Mouse (Mus musculus): ENCODE data around the gene Fam155a.
"Not testable (repeated sequence)": the region's sequence is repeated elsewhere in the genome, so short reads cannot be mapped to it uniquely, and the experiment has no call there.

The Fam155a gene

DNA sequence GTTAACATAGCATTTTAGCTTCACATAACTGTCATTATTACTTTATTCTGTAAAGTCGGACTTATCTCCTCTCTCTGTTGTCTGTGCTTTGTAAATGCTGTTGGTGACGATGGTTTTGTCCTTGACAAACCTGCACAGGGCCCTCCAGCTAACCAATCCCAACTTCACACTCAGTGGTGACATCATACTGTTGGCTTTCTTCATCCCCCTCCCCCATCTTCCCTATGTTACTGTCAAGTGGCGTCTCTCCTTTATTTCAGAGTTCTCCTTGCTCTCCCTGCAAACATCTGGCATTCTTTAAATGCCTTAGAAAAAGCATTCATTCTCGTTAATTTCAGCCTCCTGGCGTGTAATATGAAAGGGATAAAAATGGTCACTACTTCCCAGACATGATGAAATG, 78.6 kb downstream of the Fam155a start:
- no peak for DNase-seq (ENCODE audit: extremely low read depth, insufficient read length, low spot score)

DNA sequence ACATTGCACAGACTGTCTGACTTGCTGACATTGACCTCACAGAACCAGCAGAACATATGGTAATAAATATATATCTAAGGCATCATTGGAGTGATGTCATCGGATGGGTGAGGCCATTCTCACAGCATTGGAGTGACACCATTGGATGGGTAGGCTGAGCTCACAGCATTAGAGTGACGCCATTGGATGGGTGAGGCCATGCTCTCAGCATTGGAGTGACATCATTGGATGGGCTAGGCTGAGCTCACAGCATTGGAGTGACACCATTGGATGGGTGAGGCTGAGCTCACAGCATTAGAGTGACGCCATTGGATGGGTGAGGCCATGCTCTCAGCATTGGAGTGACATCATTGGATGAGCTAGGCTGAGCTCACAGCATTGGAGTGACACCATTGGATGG, 110.9 kb downstream of the Fam155a start:
- not testable (repeated sequence) for DNase-seq (ENCODE audit: extremely low read depth, insufficient read length, low spot score)

- DNase-seq (ENCODE audit: extremely low read depth, insufficient read length, low spot score), result no peak
Measured at GRCm38 (mm10) chr8:9656901-9657300, 114.1 kb downstream of the Fam155a start.

- DNase-seq (ENCODE audit: extremely low read depth, insufficient read length, low spot score), result no peak
Measured at GRCm38 (mm10) chr8:9654826-9655225, 116.1 kb downstream of the Fam155a start.

- no peak for DNase-seq (ENCODE audit: extremely low read depth, insufficient read length, low spot score)
Measured at GRCm38 (mm10) chr8:9653643-9654042, 117.3 kb downstream of the Fam155a start.

- no peak for DNase-seq (ENCODE audit: extremely low read depth, insufficient read length, low spot score)
Measured at GRCm38 (mm10) chr8:9638162-9638561, 132.8 kb downstream of the Fam155a start.

GRCm38 (mm10) chr8:9635240-9635639, 135.7 kb downstream of the Fam155a start:
- DNase-seq (ENCODE audit: extremely low read depth, insufficient read length, low spot score), result no peak

DNA sequence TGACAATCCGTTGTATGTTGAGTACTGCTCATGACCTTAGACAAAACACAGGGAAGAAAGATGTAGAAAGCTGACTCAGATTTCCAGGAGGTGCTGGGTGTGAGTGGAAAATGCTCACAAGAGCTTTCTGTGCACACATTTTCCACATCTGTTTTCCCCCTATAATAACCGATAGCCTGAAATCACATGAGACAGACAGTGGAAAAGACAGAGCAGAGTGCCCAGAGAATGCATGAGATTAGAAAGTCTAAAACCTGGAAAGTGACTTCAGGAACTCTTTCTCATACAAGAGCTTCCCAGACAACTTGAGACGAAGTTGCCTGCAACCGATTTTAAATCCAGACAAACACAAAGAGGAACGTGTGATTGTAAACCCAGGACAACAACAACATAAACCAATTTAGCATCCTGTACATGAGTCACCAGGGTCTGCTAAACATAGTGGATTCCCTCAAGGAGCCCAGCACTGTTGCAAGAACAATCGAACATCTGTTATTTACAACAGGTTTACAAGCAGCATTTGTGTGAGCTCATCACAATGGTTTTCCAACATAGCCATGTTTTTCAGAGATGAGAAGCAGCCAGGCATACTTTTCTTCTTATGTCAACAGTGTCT, 163.8 kb downstream of the Fam155a start:
- no peak for DNase-seq (ENCODE audit: extremely low read depth, insufficient read length, low spot score)

- DNase-seq (ENCODE audit: extremely low read depth, insufficient read length, low spot score), result no peak
Measured at GRCm38 (mm10) chr8:9596003-9596402, 175.0 kb downstream of the Fam155a start.

- DNase-seq (ENCODE audit: extremely low read depth, insufficient read length, low spot score), result no peak
Measured at GRCm38 (mm10) chr8:9581836-9582235, 189.1 kb downstream of the Fam155a start.

DNA sequence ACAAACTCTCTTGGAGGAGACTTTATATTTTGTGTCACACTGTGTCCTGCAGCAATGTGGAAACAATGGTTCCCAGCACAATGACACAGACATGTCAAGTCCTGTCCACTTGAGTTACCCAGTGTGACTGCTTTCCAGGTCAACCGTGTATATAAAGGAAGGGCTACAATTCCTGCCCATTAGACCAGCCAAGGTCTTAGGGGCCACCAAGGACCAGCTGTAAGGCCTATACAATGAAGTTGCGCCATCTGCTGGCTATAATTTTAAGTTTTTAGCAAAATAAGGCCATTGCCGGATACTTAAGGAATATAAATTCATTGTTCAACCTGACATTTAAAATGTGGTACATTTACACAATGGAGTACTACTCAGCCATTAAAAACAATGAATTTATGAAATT, 190.8 kb downstream of the Fam155a start:
- DNase-seq (ENCODE audit: extremely low read depth, insufficient read length, low spot score), result no peak

DNA sequence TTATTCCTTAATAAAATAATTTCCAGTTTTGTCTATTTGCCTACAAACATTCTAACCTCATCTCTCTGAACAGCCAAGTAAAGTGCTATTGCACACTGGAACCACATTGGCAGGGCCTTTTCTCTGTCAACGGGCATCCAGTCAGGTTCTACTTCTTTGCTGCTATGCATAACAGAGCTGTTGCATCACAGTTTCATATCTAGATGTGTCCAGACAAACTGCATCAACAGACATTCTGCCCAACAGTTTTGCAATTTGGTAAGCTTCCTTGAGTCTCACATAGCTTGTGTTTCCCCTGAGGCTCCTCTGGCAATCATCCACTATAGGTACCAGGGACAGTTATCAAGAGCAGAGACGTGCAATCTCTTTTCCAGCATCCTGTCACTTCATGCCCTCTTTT, 199.0 kb downstream of the Fam155a start:
- no peak for DNase-seq (ENCODE audit: extremely low read depth, insufficient read length, low spot score)

DNA sequence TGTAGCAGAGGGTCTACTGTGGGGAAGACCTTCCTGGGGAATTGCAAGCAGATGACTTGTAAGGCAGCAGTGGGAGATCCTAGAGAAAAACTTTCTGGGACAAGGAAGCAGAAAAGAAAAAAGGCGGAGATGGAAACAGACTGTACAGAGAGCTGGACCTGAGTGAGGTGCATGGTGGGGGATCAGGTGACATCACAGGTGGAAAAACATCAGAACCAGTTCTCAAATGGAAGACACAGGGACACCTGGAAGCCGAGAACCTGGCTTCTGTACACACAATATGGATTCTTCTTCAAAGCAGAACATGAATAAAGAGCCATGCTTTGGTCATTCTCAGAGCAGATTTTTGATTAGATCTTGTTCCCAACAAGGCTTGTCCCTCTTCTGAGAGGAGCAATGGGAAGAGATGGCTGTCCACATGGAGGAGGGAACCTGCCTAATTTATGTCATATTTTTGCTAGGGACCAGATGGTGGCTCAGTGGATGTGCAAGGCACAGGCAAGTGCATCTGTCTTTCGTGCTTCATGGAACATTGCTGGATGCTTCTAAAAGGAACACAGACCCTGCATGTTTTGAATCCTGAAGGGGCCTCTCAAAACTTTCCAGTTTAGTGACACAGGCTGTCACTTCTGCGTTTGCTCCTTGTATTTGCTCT, 201.3 kb downstream of the Fam155a start:
- no peak for DNase-seq (ENCODE audit: extremely low read depth, insufficient read length, low spot score)

GRCm38 (mm10) chr8:9549199-9549598, 221.8 kb downstream of the Fam155a start:
- DNase-seq (ENCODE audit: extremely low read depth, insufficient read length, low spot score), result no peak

DNA sequence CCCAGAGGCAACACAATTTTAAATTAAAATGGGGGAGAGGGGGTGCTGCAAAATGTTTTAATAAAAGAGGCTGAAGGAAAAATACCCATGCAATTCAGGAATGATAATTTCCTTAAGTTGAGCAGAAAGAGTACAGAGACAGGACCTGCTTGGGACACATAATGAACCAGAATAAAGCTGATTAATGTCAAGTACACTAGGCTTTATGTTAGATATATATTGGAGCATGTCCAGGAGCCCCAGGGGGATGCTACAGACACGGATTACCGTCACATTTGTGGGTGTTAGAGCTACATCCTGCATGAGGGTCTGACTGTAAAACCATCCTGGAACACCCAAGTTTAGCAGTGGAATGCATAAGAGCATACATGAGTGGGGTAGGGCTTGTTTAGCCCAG, 223.4 kb downstream of the Fam155a start:
- no peak for DNase-seq (ENCODE audit: extremely low read depth, insufficient read length, low spot score)

- no peak for DNase-seq (ENCODE audit: extremely low read depth, insufficient read length, low spot score)
Measured at GRCm38 (mm10) chr8:9546919-9547557, 223.9 kb downstream of the Fam155a start.

DNA sequence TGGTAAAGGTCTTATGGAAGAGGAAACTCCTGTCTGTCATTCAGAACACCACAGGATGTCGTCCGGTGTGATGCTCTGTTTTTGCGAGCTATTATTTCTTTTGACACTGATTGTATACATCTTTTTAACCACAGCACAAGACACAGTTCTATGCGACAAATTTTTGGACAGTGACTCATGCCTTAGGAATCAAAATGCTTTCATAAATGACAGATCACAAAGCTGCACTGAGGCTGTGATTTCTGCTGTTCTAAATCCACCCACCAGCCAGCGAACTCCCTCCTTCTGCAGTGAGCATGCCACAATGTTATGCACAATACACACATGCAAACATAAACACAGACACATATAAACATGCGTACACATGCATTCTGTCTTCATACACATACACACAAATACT, 224.5 kb downstream of the Fam155a start:
- no peak for DNase-seq (ENCODE audit: extremely low read depth, insufficient read length, low spot score)

DNA sequence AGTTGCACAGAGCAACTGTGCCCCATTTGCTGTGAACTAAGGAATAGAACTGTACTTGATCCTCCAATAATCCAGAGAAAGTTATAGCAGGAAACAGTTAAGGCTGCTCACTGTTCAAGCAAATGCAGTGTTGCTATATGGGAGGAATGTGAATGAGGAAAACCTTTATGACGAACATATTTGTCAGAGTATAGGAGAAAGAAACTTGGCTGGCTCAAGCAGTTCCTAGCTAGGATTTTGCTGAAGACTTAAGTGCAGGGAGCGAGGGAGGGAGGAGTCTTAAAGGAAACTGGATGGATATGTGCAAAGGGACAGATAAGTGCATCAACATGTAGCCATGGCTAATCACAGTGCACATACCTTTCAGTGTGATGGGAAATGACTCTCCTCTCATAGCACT, 225.3 kb downstream of the Fam155a start:
- DNase-seq (ENCODE audit: extremely low read depth, insufficient read length, low spot score), result no peak

GRCm38 (mm10) chr8:9535730-9536372, 235.1 kb downstream of the Fam155a start:
- DNase-seq (ENCODE audit: extremely low read depth, insufficient read length, low spot score), result no peak

GRCm38 (mm10) chr8:9526515-9526914, 244.4 kb downstream of the Fam155a start:
- no peak for DNase-seq (ENCODE audit: extremely low read depth, insufficient read length, low spot score)

GRCm38 (mm10) chr8:9521577-9521976, 249.4 kb downstream of the Fam155a start:
- DNase-seq (ENCODE audit: extremely low read depth, insufficient read length, low spot score), result no peak

DNA sequence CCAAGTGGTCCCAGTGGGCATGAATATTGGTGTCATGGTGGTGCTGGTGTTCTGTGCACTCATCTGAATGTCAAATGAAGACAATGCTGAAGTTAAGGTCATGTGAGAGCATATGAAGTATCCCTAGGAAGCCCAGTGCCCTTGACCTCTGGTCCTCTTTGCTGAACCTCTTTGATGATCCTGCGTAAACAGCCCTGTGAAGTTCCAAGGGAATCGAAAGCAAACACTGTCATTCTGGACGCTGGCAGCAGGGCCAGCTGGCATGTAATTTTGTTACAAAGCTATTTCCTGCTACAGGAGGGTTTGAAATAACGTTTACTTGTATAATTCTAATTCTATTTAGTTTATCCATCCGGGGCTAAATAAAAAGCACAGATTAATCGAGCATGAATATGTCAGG, 270.2 kb downstream of the Fam155a start:
- DNase-seq (ENCODE audit: extremely low read depth, insufficient read length, low spot score), result no peak

Data from 3134 (cell line).